Mouse (Mus musculus) hindbrain, embryonic 13.5 days (tissue): ENCODE results near the gene Acvr2a. TPM values are rescaled to one million over a fixed set of nuclear protein-coding genes. Genes with fewer than 3 reads are reported as not detected.
A peak's percentile ranks its signal among the peaks of the same experiment; 100 is the strongest.

Experiments used
- ATAC-seq: fragments of 200-750 bp; cut with Nextera tagmentation; 2 replicates; pipeline ENCODE4 v1.8.0; 2017; ENCODE audit warnings: moderate TSS enrichment; ENCODE audit not compliant: low FRiP score
- H3K27ac ChIP-seq: fragments of 300-500 bp; sonication (generic); 2 replicates; pipeline ENCODE4 v1.5.1; 2015; ENCODE audit warnings: inconsistent platforms, mild to moderate bottlenecking, moderate library complexity
- H3K27me3 ChIP-seq: fragments of 300-500 bp; sonication (generic); 2 replicates; pipeline ENCODE4 v1.6.1; 2015; ENCODE audit warnings: mild to moderate bottlenecking, inconsistent platforms
- H3K36me3 ChIP-seq: fragments of 300-500 bp; sonication (generic); 2 replicates; pipeline ENCODE4 v1.6.1; 2015; ENCODE audit warnings: mild to moderate bottlenecking, inconsistent platforms
- H3K4me1 ChIP-seq: fragments of 300-500 bp; sonication (generic); replicated peaks from 2 replicates; pipeline ENCODE4 v1.6.1; 2015; ENCODE audit warnings: inconsistent platforms
- H3K4me2 ChIP-seq: fragments of 300-500 bp; sonication (generic); 2 replicates; pipeline ENCODE4 v1.6.1; 2015; ENCODE audit warnings: inconsistent platforms, mild to moderate bottlenecking, moderate library complexity
- H3K4me3 ChIP-seq: fragments of 300-500 bp; sonication (generic); 2 replicates; pipeline ENCODE4 v1.5.1; 2015; ENCODE audit warnings: mild to moderate bottlenecking, inconsistent platforms
- H3K9ac ChIP-seq: fragments of 300-500 bp; sonication (generic); 2 replicates; pipeline ENCODE4 v1.6.1; 2015; ENCODE audit warnings: mild to moderate bottlenecking, inconsistent platforms
- H3K9me3 ChIP-seq: fragments of 300-500 bp; sonication (generic); 2 replicates; pipeline ENCODE4 v1.6.1; 2016; ENCODE audit warnings: inconsistent platforms
- WGBS: fragments of 180-500 bp; shearing (Covaris S2); methylation state at CpG from one replicate; pipeline ENCODE4 v1.1.7; 2015; 5-methylcytosine and 5-hydroxymethylcytosine counted together
- polyA plus RNA-seq: library from polyadenylated mRNA; unstranded; fragments of >200 nt; fragmentation: Nextera tagmentation; extraction: Ambion mirVana; gene quantifications from 2 replicates; pipeline ENCODE4 v1.2.1, GENCODE M21; 2015

Acvr2a gene
- 47.5 and 50.3 TPM in 2 replicates for polyA plus RNA-seq

- H3K9ac ChIP-seq, result peak within 1 kb of the TSS; percentile 95
- H3K4me1 ChIP-seq, result peaks cover 23% of the 10 kb centered on the region
- ATAC-seq, result peak; percentile 93
- H3K9me3 ChIP-seq, result no peaks in the 10 kb centered on the region
- no peaks in the 10 kb centered on the region for H3K36me3 ChIP-seq
- peak within 1 kb of the TSS; percentile 99 for H3K27ac ChIP-seq
- H3K27me3 ChIP-seq, result no peaks in the 10 kb centered on the region
- under 1% methylated on average over 96 of the region's 105 CpGs for WGBS
- peak within 1 kb of the TSS; percentile 89 for H3K4me3 ChIP-seq
- H3K4me2 ChIP-seq, result peak within 1 kb of the TSS; percentile 73
These were observed at the start of gene Acvr2a for GRCm38 (mm10) chr2:48813371-48814222. Acvr2a (plus strand) TSS chr2:48814109.

- H3K36me3 ChIP-seq, result no peaks in the 10 kb centered on the region
- WGBS, result 97% methylated on average over 5 of the region's 5 CpGs
- no peak overlapping the region for H3K27ac ChIP-seq
- H3K4me3 ChIP-seq, result no peak overlapping the region
- H3K9ac ChIP-seq, result no peak overlapping the region
- ATAC-seq, result no peak
- no peak overlapping the region for H3K4me2 ChIP-seq
- H3K9me3 ChIP-seq, result no peaks in the 10 kb centered on the region
- H3K4me1 ChIP-seq, result no peaks in the 10 kb centered on the region
- H3K27me3 ChIP-seq, result no peaks in the 10 kb centered on the region
These were observed 47.4 kb upstream of the Acvr2a start for GRCm38 (mm10) chr2:48766513-48766912.

- 92% methylated on average over 2 of the region's 2 CpGs for WGBS
- Histone ChIP-seq H3K27me3 (no peaks in the 10 kb centered on the region), H3K4me1 (no peaks in the 10 kb centered on the region), H3K4me3 (no peak overlapping the region), H3K9ac (no peak overlapping the region), H3K4me2 (no peak overlapping the region), H3K27ac (no peak overlapping the region), H3K36me3 (no peaks in the 10 kb centered on the region), H3K9me3 (no peaks in the 10 kb centered on the region)
- ATAC-seq, result no peak
These were observed 46.1 kb upstream of the Acvr2a start for GRCm38 (mm10) chr2:48767778-48768177.

- no peaks in the 10 kb centered on the region for H3K36me3 ChIP-seq
- ATAC-seq, result no peak
- no peak overlapping the region for H3K4me2 ChIP-seq
- H3K4me3 ChIP-seq, result no peak overlapping the region
- 87% methylated on average over 2 of the region's 2 CpGs for WGBS
- H3K9ac ChIP-seq, result no peak overlapping the region
- no peak overlapping the region for H3K27ac ChIP-seq
- H3K4me1 ChIP-seq, result no peaks in the 10 kb centered on the region
- no peaks in the 10 kb centered on the region for H3K27me3 ChIP-seq
- H3K9me3 ChIP-seq, result no peaks in the 10 kb centered on the region
These were observed 45.7 kb upstream of the Acvr2a start for GRCm38 (mm10) chr2:48768219-48768618.

GRCm38 (mm10) chr2:48770100-48770499, 43.8 kb upstream of the Acvr2a start:
- no peak for ATAC-seq
- no peaks in the 10 kb centered on the region for H3K27me3 ChIP-seq
- no peak overlapping the region for H3K9ac ChIP-seq
- H3K4me3 ChIP-seq, result no peak overlapping the region
- H3K9me3 ChIP-seq, result no peaks in the 10 kb centered on the region
- H3K4me1 ChIP-seq, result no peaks in the 10 kb centered on the region
- no peaks in the 10 kb centered on the region for H3K36me3 ChIP-seq
- WGBS, result 83% methylated on average over 7 of the region's 7 CpGs
- H3K4me2 ChIP-seq, result no peak overlapping the region
- H3K27ac ChIP-seq, result no peak overlapping the region

- Histone ChIP-seq H3K9me3 (no peaks in the 10 kb centered on the region), H3K9ac (no peak overlapping the region), H3K4me2 (no peak overlapping the region), H3K27ac (no peak overlapping the region), H3K36me3 (no peaks in the 10 kb centered on the region), H3K4me3 (no peak overlapping the region), H3K27me3 (no peaks in the 10 kb centered on the region), H3K4me1 (no peaks in the 10 kb centered on the region)
- WGBS, result 83% methylated on average over 3 of the region's 3 CpGs
- ATAC-seq, result no peak
These were observed 43.3 kb upstream of the Acvr2a start for GRCm38 (mm10) chr2:48770634-48771033.

GRCm38 (mm10) chr2:48775281-48775680, 38.6 kb upstream of the Acvr2a start:
- 96% methylated on average over 3 of the region's 3 CpGs for WGBS
- H3K9me3 ChIP-seq, result no peaks in the 10 kb centered on the region
- no peak overlapping the region for H3K27ac ChIP-seq
- H3K36me3 ChIP-seq, result no peaks in the 10 kb centered on the region
- no peaks in the 10 kb centered on the region for H3K27me3 ChIP-seq
- no peak overlapping the region for H3K4me2 ChIP-seq
- H3K9ac ChIP-seq, result no peak overlapping the region
- no peaks in the 10 kb centered on the region for H3K4me1 ChIP-seq
- ATAC-seq, result no peak
- H3K4me3 ChIP-seq, result no peak overlapping the region

GRCm38 (mm10) chr2:48788901-48789300, 25.0 kb upstream of the Acvr2a start:
- H3K4me2 ChIP-seq, result no peak overlapping the region
- H3K9me3 ChIP-seq, result no peaks in the 10 kb centered on the region
- no peak for ATAC-seq
- WGBS, result 70% methylated on average over 3 of the region's 3 CpGs
- H3K27me3 ChIP-seq, result no peaks in the 10 kb centered on the region
- H3K9ac ChIP-seq, result no peak overlapping the region
- H3K27ac ChIP-seq, result no peak overlapping the region
- no peaks in the 10 kb centered on the region for H3K4me1 ChIP-seq
- H3K4me3 ChIP-seq, result no peak overlapping the region
- H3K36me3 ChIP-seq, result no peaks in the 10 kb centered on the region

GRCm38 (mm10) chr2:48814223-48815038, 522 bp downstream of the Acvr2a start:
- H3K27ac ChIP-seq, result peak overlapping the region; percentile 99
- peak overlapping the region; percentile 95 for H3K9ac ChIP-seq
- under 1% methylated on average over 62 of the region's 76 CpGs for WGBS
- ATAC-seq, result no peak; the same call in 1 of the 2 replicates
- H3K27me3 ChIP-seq, result no peaks in the 10 kb centered on the region
- H3K4me3 ChIP-seq, result peak overlapping the region; percentile 89
- no peaks in the 10 kb centered on the region for H3K9me3 ChIP-seq
- H3K36me3 ChIP-seq, result no peaks in the 10 kb centered on the region
- H3K4me2 ChIP-seq, result peak overlapping the region; percentile 73
- peaks cover 23% of the 10 kb centered on the region for H3K4me1 ChIP-seq

- Histone ChIP-seq H3K27me3 (no peaks in the 10 kb centered on the region), H3K4me3 (peak overlapping the region; percentile 89), H3K36me3 (no peaks in the 10 kb centered on the region), H3K27ac (peak overlapping the region; percentile 99), H3K4me1 (peaks cover 23% of the 10 kb centered on the region), H3K9ac (peak overlapping the region; percentile 95), H3K9me3 (no peaks in the 10 kb centered on the region), H3K4me2 (peak overlapping the region; percentile 73)
- no peak for ATAC-seq
- WGBS, result 2% methylated on average over 15 of the region's 15 CpGs
These were observed 1.2 kb downstream of the Acvr2a start for GRCm38 (mm10) chr2:48815039-48815590.

- Histone ChIP-seq H3K27me3 (no peaks in the 10 kb centered on the region), H3K4me2 (peak overlapping the region; percentile 73), H3K36me3 (no peaks in the 10 kb centered on the region), H3K4me3 (peak overlapping the region; percentile 89), H3K9ac (peak overlapping the region; percentile 95), H3K27ac (peak overlapping the region; percentile 99), H3K9me3 (no peaks in the 10 kb centered on the region), H3K4me1 (peaks cover 23% of the 10 kb centered on the region)
- 16% methylated on average over 9 of the region's 9 CpGs for WGBS
- ATAC-seq, result no peak
These were observed 2.5 kb downstream of the Acvr2a start for GRCm38 (mm10) chr2:48816141-48817028.
